Mouse (Mus musculus): ENCODE results near the gene Mcrs1. TPM values are rescaled to one million over a fixed set of nuclear protein-coding genes. Genes with fewer than 3 reads are reported as not detected.

Mcrs1 gene
- polyA plus RNA-seq, 1 experiment from 2014 or later = 114 TPM

- no peak for ATAC-seq (ENCODE audit: insufficient number of reproducible peaks, low FRiP score, low TSS enrichment, low read depth)
- Histone ChIP-seq H3K9me3 (no peaks in the 10 kb centered on the region), H3K27me3 (no peaks in the 10 kb centered on the region), H3K27ac (no peak overlapping the region), H3K4me2 (no peak overlapping the region), H3K9ac (no peak overlapping the region), H3K4me3 (no peak overlapping the region), H3K4me1 (no peaks in the 10 kb centered on the region), H3K36me3 (peaks cover 33% of the 10 kb centered on the region)
- WGBS = 88% methylated on average over 10 of the region's 10 CpGs
These were observed 57.4 kb downstream of the Mcrs1 start for GRCm38 (mm10) chr15:99194358-99194757.

Other genes with a start within 250 kb of the Mcrs1 start
- 138 and 145 TPM in 2 replicates for gene Tuba1c, start 222.1 kb downstream of the Mcrs1 start, polyA plus RNA-seq (2015; fragmentation: Nextera tagmentation; extraction: Ambion mirVana)
- gene Prph, start 196.8 kb downstream of the Mcrs1 start, polyA plus RNA-seq (2015; fragmentation: Nextera tagmentation; extraction: Ambion mirVana) = 2.4 and 2.8 TPM in 2 replicates
- 22.3 and 26.5 TPM in 2 replicates for gene Troap, start 177.4 kb downstream of the Mcrs1 start, polyA plus RNA-seq (2015; fragmentation: Nextera tagmentation; extraction: Ambion mirVana)
- gene C1ql4, start 164.1 kb downstream of the Mcrs1 start, polyA plus RNA-seq (2015; fragmentation: Nextera tagmentation; extraction: Ambion mirVana) = not detected in 2 replicates
- gene Dnajc22, start 158.8 kb downstream of the Mcrs1 start, polyA plus RNA-seq (2015; fragmentation: Nextera tagmentation; extraction: Ambion mirVana) = 0.55 and 0.86 TPM in 2 replicates
- gene Spats2, start 126.0 kb downstream of the Mcrs1 start, polyA plus RNA-seq (2015; fragmentation: Nextera tagmentation; extraction: Ambion mirVana) = 28.7 and 33.1 TPM in 2 replicates
- gene Kcnh3, start 27.1 kb downstream of the Mcrs1 start, polyA plus RNA-seq (2015; fragmentation: Nextera tagmentation; extraction: Ambion mirVana) = 0.43 and 0.68 TPM in 2 replicates
- 52.5 and 53.8 TPM in 2 replicates for gene Prpf40b, start 43.1 kb upstream of the Mcrs1 start, polyA plus RNA-seq (2015; fragmentation: Nextera tagmentation; extraction: Ambion mirVana)
- 0.10 and 0.18 TPM in 2 replicates for gene Fam186b, start 43.9 kb upstream of the Mcrs1 start, polyA plus RNA-seq (2015; fragmentation: Nextera tagmentation; extraction: Ambion mirVana)
- 25.0 and 26.9 TPM in 2 replicates for gene Fmnl3, start 118.5 kb upstream of the Mcrs1 start, polyA plus RNA-seq (2015; fragmentation: Nextera tagmentation; extraction: Ambion mirVana)
- 327 and 351 TPM in 2 replicates for gene Tmbim6, start 140.9 kb upstream of the Mcrs1 start, polyA plus RNA-seq (2015; fragmentation: Nextera tagmentation; extraction: Ambion mirVana)
- gene Nckap5l, start 205.8 kb upstream of the Mcrs1 start, polyA plus RNA-seq (2015; fragmentation: Nextera tagmentation; extraction: Ambion mirVana) = 10.5 and 12.3 TPM in 2 replicates
- gene Bcdin3d, start 222.8 kb upstream of the Mcrs1 start, polyA plus RNA-seq (2015; fragmentation: Nextera tagmentation; extraction: Ambion mirVana) = 12.7 and 15.1 TPM in 2 replicates